Mouse (Mus musculus): ENCODE data around the gene Pwp2.

DNA sequence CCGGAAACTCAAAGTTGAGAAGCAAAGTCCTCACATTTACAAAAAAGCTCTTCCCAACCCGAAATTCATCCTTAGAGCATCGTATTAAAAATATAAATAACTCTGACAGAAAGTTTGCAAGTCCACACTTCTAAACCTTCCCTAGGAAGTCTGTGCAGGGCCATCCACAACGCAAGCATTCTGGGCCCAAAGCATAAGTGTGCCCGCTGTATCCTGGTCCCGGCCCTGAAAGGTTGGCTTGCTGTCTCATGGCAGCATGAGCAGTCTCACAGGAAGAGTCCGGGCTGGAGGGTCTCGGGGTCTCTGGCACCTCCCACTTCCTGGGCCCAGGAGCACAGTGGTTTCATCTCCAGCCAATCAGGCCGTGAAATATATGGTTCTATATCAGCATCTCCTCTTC is 13.4 kb downstream of the Pwp2 start:
- no peak for TF ChIP-seq MAFK (IDR thresholded peaks at IDR 0.05; ENCODE audit: insufficient replicate concordance, low read length)
- no peak for TF ChIP-seq MAX (IDR thresholded peaks at IDR 0.05; ENCODE audit: low read length)
- no peak for TF ChIP-seq HCFC1 (IDR thresholded peaks at IDR 0.05; ENCODE audit: low read depth, low read length)
- TF ChIP-seq EP300 (IDR thresholded peaks at IDR 0.05; ENCODE audit: low read length) = no peak
- no peak for TF ChIP-seq ZC3H11A (IDR thresholded peaks at IDR 0.05; ENCODE audit: low read depth, low read length)
- TF ChIP-seq JUND (conservative IDR thresholded peaks at IDR 0.05; ENCODE audit: low read depth, low read length) = no peak
- TF ChIP-seq ZMIZ1 (IDR thresholded peaks at IDR 0.05; ENCODE audit: low read depth, low read length) = no peak
- no peak for TF ChIP-seq POLR2A (IDR thresholded peaks at IDR 0.05; ENCODE audit: low read depth, low read length)
